Mouse (Mus musculus): ENCODE results near the gene Pou2f2.

Pou2f2 gene

DNA sequence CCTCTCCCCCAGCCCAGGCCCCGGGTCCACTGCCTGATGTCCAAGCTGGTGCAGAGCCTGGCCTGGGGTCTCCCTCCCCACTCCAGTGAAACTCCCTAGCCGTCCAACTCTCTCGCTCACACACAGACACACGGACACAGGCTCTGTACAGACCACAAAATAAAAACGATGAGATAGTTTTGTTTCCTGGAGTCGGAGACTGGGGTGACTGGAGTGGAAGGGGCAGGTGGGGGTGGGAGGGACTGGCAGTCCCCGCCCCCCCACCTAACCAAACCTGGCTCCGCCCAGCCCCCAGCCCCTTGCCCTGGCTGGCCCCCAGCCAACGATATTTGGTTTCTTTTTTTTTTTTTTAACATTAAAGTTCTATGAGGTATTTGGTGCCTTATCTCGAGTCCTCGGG lies 90.6 kb downstream of the Pou2f2 start:
- DNase-seq = no peak

DNA sequence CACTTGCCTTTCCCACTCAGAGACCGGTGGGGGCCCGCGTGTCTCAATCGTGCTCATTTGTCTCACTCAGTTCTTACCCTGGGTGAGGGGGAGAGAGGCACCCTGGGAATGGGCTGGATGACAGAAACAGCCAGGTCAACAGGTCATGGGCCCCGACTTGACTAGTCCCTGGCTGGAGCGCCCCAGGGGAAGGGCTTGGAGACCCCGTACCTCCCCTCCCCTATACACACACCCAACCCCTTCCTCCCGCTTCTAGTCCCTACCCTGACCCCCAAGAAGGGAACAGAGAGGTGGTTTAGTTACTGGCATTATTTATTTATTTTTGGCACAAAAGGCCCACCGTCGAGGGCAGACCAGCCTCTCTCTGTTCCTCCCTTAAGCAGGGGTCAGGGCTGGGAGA lies 91.0 kb downstream of the Pou2f2 start:
- DNase-seq = no peak

DNA sequence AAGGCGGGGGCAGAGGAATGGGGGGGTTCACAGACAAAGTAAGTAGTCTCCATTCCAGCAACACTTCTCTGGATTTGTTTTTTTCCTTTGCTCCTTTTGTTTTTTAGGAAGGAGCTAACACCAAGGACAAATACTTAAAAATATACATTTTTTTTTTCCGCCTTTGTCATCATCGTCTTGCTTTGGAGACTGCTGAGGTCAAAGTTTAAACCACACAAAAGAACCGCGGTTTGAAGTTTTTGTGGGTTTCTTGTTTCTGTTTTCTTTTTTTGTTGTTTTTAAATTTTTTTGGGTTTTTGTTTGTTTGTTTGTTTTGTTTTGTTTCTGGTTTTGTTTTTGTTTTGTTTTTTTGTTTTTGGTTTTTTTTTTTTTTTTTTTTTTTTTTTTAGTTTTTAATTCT lies 91.6 kb downstream of the Pou2f2 start:
- no peak for DNase-seq

DNA sequence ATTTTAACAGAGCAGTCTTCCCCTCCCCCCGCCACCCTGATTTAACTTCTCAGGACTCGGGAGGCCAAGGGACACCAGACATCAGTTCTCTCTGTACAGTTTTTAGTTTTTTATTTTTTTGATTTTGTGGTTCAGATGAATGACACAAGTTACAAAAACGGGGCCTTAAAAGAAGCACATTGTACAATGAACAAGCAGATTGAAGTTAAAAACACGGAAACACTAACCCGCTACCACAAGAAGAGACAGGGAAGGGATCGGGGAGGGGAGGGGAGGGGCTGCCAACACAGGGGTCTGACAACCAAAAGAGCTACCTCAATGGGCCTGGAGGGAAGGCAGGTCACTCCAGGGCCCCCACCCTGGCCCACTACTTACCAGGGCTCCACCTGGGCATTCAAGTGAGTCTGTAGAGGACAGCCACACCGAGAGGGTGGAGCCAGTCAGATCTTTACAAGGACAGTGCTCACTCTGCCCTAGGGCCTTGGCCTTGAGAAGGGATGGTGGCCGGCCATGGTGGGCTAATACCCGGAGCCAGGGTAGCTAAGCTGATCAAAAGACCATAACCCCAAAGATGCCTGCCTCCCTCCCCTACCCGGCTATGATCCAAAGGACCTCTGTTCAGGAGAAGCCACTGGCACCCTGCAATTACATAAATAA lies 92.1 kb downstream of the Pou2f2 start:
- DNase-seq = no peak

DNA sequence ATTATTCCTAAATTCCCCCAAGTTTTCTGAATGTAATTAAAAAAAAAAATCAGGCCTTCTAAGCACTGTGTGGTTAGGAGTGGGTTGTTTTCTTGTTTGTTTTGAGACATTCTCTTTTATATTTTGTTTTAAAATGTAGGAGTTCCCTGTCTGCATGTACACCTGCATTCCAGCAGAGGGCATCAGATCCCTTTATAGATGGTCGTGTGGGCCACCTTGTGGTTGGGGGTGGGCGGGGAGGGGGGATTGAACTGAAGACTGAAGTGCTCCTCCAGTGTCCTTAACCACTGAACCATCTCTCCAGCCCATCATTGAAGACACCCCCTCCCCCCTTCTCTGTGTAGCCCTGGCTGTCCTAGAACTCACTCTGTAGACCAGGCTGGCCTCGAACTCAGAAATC lies 92.9 kb downstream of the Pou2f2 start:
- no peak for DNase-seq

DNA sequence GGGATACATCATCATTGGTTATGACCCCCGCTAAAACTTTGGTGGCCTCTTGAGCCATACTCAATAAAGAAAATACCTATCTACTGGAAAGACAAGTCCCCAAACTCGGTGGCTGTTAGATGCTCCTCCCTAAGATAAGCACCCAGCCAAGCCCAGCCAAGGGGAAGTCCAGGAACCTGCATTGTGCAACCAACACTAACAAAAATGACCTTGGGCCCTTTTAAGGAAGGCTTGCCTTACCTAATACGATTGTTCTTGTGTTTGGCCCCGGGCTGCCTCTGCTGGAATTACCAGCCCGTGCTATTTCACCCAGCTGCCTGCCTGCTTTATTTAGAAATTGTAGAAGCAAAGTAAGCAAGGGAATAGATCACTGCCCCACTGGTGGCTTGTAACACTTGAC lies 94.9 kb downstream of the Pou2f2 start:
- DNase-seq = peak; percentile 22

DNA sequence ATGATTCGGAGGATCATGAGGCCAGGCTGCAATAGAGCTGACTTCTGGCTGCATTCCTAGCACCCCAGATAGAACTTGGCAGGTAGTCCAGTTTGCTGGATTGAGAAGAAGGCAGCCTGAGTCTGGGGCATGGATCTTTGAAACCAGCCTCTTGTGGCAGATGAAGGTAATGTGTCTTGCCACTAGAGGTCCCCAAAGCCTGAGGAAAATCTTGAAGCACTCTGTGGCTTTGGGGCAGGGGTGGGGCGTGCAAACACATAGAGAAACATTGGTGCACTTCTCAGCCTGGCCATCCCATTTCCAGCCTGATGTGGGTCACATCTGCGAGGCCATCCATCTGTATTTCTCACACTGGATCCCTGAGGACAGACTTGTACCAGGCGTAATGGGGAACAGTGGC lies 97.0 kb downstream of the Pou2f2 start:
- DNase-seq = no peak

DNA sequence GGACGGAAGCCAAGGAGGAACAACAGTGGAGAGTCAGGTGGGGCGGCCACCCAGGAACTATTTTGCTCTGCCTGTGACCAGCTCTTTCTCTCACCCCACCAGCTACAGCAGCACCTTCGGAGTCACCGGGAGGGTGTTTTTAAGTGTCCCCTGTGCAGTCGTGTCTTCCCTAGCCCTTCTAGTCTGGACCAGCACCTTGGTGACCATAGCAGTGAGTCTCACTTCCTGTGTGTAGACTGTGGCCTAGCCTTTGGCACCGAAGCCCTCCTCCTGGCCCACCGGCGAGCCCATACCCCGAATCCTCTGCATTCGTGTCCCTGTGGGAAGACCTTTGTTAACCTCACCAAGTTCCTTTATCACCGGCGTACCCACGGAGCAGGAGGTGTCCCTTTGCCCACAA lies 99.1 kb downstream of the Pou2f2 start:
- DNase-seq = no peak

DNA sequence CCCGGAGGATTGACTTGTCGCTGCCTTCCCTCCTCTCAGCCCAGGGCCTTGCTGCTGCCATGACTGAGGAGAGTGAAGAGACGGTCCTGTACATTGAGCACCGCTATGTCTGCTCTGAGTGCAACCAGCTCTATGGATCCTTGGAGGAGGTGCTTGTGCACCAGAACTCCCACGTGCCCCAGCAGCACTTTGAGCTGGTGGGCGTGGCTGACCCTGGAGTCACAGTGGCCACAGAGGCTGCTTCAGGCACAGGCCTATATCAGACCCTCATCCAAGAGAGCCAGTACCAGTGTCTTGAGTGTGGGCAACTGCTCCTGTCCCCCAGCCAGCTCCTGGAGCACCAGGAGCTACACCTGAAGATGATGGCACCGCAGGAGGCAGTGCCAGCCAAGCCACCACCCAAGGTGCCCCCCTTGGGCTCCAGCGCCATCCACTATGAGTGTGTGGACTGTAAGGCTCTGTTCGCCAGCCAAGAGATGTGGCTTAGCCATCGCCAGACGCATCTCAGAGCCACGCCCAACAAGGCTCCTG lies 100.0 kb downstream of the Pou2f2 start:
- DNase-seq = peak; percentile 23

DNA sequence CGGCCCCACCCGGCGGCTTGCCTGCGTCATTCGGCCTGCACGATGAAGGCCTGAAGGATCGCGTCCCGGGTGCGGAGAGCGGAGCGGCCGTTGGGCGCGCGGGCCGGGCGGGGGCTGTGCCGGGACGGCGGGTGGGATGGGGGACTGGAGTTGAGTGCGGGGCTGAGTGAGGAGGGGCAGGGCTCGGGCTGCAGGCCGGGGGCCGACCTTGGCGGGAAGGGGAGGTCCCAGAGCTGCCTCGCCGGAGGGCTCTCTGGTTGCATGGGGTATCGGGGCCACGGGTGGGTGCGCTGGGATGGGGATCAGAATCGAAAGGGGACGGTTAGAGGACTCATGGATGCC lies 102.1 kb downstream of the Pou2f2 start:
- no peak for DNase-seq

DNA sequence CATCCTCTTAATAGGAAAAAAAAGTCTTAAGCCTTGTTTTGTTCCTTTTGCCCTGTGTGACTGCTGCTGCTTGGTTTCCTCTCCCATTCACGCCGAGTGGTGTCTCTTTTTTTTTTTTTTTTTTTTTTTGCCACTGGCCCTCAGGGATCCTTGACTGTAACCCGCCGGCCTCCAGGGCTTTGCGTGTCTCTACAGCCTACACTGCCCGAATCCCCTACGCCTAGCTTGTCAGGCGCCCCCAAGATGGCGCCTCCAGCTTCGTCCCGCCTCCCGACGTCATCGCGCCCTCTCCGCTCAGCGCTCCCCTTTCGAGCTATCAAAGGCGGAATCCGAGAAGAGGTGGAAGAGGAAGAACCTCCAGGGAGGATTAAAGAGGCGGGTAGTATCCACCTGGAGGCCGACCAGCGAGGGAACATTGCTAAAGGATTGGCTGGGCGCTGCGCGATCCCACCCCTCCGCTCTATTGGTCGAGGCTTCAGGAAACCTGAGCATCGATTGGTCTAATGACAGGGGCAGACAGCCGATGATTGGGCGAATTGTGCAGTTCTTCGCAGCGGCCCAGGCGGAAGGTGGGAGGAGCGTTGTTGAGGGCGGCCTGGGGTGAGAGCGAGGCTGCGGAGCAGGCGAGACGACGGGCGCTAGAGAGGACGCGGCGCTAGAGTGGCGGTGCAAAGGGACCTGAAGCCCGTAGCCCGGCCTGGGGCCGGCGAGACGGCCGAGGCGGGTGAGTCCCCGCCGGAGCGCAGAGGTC lies 102.7 kb downstream of the Pou2f2 start:
- DNase-seq = peak; percentile 98

DNA sequence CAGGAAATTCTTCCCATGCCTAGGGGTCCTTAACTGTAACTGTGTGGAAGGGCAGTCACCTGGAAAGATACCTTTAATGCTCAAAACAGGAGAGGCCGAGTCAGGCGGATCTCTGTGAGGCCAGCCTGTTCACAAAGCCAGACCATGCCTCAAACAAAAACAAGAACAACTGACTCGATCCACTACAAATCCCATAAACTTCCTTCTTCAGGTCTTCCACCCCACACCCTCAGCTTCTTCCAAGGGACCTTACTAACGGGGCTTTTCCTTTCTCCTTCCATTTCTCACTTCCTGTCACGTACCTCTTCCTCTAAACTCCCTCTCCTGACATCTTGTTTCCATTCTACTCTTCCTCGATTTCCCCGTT lies 103.2 kb downstream of the Pou2f2 start:
- no peak for DNase-seq

DNA sequence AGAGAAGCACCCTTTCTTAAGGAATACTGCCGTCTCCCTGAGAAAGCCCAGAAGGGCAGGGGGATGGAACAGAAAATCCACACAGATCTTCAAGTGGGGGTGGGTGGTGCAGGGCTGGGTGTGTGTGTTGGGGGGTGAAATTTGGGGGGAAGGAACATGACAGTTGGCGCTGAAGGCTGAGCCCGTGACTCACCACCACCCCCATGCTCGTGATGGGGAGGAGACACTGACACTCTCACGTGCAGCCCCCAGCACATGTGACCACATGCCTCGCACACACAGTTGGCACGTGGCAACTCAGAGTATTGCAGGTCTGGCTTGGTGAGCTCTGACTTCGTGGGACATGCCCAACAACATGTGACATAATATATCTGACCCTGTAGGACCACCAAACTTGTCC lies 105.6 kb downstream of the Pou2f2 start:
- DNase-seq = no peak

DNA sequence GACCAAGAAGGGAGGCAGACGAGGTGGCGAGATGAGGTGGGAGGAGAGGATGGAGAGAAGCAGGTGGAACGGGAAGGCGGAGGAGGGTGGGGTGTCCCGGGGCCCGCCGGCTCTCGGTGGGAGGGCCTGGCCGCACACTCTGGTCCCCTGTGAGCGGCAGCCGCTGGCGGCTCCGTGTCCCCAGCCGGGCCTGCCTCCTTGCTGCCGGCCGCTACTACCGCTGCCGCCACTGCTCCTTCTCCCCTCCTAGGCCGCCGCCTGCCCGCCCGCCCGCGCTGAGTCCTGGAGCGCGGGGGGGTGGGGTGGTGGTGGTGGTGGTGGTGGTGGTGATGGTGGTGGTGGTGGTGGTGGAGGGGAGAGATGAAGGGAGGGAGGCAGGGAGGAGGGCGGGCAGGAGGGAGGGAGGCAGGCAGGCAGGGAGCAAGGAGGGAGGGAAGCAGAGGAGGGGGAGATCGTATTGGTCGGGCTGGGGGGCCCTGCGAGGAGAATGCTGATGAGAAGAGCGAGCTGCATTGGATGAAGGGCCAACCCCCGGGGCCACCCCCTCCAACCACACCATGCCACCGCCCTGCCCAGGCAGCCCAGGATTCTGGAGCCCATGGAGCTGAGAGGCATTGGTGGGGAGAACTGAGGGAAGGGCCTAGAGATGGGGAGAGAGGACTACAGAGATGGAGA lies 106.7 kb downstream of the Pou2f2 start:
- DNase-seq = peak; percentile 69

DNA sequence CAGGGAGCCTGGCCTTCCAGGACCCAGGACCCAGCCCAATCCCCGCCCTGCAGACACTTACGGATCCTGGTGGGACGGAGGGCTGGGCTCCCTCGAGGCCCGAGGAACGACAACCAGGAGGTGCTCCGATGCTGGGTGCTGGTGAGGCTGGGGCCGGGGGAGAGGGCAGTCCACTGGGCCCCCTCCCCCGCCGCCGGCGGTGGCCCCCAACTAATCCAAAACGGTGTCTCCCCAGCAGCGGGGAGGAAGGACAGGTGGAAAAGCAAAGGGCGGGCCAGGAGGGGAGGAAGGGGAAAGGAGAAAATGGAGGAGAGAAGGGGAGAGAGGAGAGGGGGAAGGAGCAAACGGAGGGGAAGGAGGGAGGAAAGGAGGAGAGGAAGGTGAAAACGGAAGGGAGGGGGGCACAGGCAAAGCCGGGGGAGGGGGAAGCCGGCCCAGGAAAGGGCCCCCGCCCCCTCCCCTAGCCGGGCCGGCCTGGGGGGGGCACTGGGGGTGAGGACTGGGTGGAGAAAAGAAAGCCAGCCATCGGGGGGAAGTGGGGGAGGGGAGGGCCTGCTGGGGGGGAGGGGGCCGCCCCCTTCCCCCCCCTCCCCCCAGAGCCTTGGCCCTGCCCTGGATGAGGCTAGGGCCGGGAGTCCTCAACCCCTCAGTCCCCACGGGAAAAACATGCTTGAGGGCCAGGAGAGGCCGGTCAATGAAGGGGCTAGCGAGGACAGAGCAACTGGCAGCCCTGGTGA lies 107.4 kb downstream of the Pou2f2 start, which contains the start of the genes Grik5 and Zfp574:
Grik5 (minus strand) TSS at position 368 of the 737 bp plus-strand sequence.
Zfp574 (plus strand) TSS at position 589 of the 737 bp plus-strand sequence.
- no peak for DNase-seq

DNA sequence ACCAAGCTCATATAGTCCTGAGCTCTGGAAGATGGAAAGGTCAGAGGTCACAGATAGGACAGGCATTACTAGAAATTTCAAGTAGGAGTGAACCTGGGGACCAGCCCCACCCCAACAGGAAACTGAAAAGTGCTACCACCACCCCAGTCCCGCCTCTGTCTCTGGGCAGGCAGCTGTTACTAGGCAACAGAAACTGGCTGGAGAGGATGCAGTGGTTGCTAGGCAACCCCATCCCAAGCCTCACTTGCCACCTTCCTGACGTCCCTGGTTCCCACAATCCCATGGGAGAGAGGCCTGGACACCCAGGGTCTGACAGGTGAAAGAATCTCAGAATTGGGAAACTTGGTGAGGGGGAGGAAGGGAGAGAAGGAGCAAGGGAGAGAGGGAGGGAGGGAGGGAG lies 110.8 kb downstream of the Pou2f2 start:
- no peak for DNase-seq

DNA sequence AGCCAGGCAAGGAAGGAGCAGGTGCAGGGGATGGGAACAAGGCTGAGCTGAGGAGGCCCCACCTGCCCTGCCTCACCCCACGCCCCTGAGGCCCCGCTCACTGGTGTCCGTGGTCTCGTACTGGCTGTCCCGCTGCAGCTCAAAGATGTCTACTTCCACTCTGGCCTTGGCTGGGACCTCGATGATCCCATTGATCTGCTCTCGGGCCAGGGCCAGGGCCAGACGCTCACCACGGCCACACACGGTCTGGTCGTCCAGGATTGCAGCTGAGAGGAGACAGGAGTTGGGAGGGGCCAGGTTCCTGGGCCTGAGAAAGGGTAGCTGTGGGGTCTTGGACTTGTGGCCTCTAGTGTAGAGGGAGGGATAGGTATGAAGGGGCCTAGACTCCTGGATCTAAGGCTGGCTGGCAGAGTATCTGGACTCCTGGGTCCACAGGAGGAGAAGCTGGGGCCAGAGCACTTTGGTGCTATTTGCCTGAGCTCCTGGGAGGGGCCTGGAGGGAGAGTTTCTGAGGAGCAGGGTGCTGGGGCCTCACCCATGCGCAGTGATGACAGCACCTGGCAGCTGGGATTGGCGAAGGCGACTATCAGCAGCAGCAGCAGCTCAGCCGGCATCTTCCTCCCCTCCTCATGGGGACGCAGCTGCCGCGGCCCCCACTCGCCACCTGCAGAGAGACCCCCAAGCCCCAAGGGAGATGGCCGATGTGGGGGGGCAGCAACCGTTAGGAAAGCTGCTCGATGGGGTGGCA lies 111.4 kb downstream of the Pou2f2 start:
- no peak for DNase-seq

DNA sequence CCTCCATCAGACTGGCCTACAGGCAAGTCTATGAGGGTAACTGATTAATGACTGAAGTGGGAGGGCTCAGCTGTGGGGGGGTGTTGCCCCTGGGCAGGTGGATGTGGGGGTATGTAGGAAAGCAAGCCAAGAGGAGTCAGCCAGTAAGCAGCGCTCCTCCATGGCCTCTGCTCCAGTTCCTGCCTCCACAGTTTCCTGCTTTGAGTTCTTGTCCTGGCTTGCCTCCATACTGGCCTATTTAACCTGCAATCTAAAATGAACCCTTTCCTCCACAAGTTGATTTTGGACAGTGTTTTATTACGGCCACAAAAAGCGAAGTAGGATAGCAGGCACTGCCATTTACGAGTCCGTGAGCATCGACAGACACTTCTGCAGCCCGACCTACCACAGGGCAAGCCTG lies 112.2 kb downstream of the Pou2f2 start:
- DNase-seq = no peak

DNA sequence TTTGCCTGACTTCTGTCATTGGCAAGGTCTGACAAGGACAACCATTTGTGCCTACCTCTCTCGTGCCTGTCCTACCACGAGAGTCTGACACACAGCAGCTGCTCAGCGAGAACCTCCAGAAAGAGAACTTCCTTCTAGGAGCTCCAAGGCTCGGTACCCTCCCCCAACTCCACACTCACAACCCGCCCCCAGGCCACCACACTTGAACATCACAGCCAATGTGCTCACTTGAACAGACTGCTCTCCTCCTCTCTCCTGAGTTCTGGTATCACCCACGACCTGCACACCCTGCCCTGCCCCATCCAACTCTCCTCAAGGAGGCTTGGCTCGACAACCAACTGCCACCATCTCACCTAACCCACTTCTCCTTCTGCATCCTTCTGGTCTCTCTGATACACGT lies 115.6 kb downstream of the Pou2f2 start:
- no peak for DNase-seq

DNA sequence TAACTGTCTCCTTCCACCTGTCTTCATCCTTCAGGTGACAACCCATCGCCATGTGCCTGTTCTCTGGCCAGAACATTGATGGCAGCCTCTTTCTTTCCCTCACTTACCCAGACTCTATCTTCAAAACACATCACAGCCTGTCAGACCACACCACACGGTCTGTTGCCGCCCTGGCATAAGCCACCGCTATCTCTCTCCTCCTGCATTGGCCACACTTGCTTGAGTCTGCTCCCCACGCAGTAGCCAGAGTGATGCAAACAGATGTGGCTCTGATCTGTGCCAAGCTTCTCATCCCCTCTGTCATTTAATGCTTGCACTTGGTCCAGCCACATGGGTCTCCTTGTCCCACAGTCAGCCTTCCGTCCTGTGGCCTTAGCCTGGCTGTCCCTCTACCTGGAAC lies 116.2 kb downstream of the Pou2f2 start:
- no peak for DNase-seq

DNA sequence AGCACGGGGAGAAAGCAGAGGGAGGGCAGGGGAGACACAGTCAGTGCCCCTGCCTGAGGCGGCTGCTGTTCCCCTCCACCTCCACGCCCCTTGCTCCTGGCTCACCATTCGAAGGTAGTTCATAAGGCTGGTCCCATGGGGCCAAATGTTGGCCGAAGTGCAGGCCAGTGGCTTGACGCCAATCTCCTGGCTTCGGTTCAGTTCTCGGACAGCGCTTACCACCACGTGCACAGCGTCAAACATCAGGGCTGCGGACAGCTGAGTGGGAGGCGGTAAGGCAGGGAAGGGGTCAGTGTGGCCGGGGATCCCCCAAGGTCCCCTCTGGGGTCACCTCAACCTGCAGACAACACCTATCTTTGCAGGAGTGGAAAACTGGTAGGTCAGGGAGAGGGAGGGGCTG lies 120.7 kb downstream of the Pou2f2 start:
- no peak for DNase-seq

DNA sequence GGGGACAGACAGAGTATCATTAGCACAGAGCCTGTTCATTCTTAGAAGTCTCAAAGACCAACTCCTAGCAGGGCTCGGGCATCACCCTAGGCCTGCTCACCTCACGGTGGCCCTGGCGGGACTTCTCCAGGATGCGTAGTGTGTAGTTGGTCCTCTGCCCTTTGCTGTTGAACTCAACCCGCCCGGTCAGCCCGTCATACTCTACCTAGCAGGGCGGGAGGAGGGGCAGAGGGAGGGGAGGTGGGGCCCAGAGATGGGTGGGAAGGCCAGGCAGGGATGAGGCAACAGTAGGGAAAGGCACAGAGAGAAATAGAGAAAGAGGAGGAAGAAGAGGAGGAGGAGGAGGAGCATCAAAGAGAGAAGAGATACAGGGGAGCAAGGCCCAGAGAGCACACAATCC lies 121.1 kb downstream of the Pou2f2 start:
- DNase-seq = no peak

DNA sequence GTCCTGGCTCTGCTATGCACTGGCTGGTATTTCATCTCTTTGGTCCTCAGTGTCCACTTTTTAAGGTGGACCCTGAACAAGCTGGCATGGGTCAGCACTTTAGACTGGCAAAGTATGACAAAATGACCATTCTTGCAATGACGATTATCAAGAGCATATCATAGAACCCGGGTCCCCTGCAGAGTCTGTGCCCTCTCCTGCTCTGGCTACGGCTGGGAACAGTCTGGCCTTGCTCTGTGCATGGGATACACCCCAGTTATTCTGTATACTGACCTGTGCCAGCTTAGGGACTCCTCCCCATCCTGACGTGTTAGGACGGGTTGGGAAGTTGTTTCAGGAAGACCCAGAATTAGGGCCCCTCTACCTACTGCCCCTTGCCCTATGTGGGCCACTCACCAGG lies 121.6 kb downstream of the Pou2f2 start:
- no peak for DNase-seq
